Mouse (Mus musculus) stomach, postnatal 0 days (tissue): ENCODE measurements around the gene Ddrgk1.

Experiments
- CTCF ChIP-seq: IDR thresholded peaks from 2 replicates; pipeline ENCODE4 v1.5.1; 2016; ENCODE audit warnings: antibody characterized with exemption, low read depth, mild to moderate bottlenecking, moderate library complexity
- EP300 ChIP-seq: optimal IDR thresholded peaks from 2 replicates; pipeline ENCODE3; 2016; ENCODE audit warnings: antibody characterized with exemption

GRCm38 (mm10) chr2:130629839-130630203, 34.6 kb downstream of the Ddrgk1 start, which contains the start of the genes Fastkd5 and Ubox5:
- no peak for TF ChIP-seq CTCF
- no peak for TF ChIP-seq EP300
